Mouse (Mus musculus): ENCODE results near the gene Lmx1a. TPM values are rescaled to one million over a fixed set of nuclear protein-coding genes. Genes with fewer than 3 reads are reported as not detected.
A peak's percentile ranks its signal among the peaks of the same experiment; 100 is the strongest.

The Lmx1a gene
- polyA plus RNA-seq, 1 experiment from 2014 or later, result 2.7 TPM

GRCm38 (mm10) chr1:167784067-167784466, 95.0 kb downstream of the Lmx1a start:
- H3K36me3 ChIP-seq (ENCODE audit: control insufficient read depth, insufficient read depth, low read length), result no peaks in the 10 kb centered on the region
- H3K27ac ChIP-seq (ENCODE audit: low read depth, low read length), result no peak overlapping the region
- 81% methylated on average over 2 of the region's 2 CpGs for WGBS
- no peak overlapping the region for H3K4me2 ChIP-seq
- H3K9me3 ChIP-seq (ENCODE audit: control insufficient read depth, low read length), result no peaks in the 10 kb centered on the region
- H3K4me1 ChIP-seq (replicated peaks; ENCODE audit: control insufficient read depth, insufficient read depth, low read length), result no peaks in the 10 kb centered on the region; the same call in 1 of the 2 replicates
- H3K9ac ChIP-seq (ENCODE audit: low read depth, low read length), result no peak overlapping the region
- no peak for ATAC-seq (replicated peaks; ENCODE audit: low FRiP score)
- H3K27me3 ChIP-seq (replicated peaks; ENCODE audit: control insufficient read depth, insufficient read depth, low read length), result no peaks in the 10 kb centered on the region
- DNase-seq (ENCODE audit: low spot score), result no peak
- no peak overlapping the region for H3K4me3 ChIP-seq (ENCODE audit: low read depth, low read length)

GRCm38 (mm10) chr1:167788684-167789413, 99.8 kb downstream of the Lmx1a start:
- no peaks in the 10 kb centered on the region for H3K27me3 ChIP-seq (replicated peaks; ENCODE audit: control insufficient read depth, insufficient read depth, low read length)
- ATAC-seq (replicated peaks; ENCODE audit: low FRiP score), result no peak
- WGBS, result 62% methylated on average over 12 of the region's 12 CpGs
- H3K4me3 ChIP-seq (ENCODE audit: low read depth, low read length), result no peak overlapping the region
- H3K4me2 ChIP-seq, result no peak overlapping the region
- no peak overlapping the region for H3K9ac ChIP-seq (ENCODE audit: low read depth, low read length)
- H3K27ac ChIP-seq (ENCODE audit: low read depth, low read length), result no peak overlapping the region
- DNase-seq (ENCODE audit: low spot score), result no peak
- H3K36me3 ChIP-seq (ENCODE audit: control insufficient read depth, insufficient read depth, low read length), result no peaks in the 10 kb centered on the region
- H3K9me3 ChIP-seq (ENCODE audit: control insufficient read depth, low read length), result no peaks in the 10 kb centered on the region
- no peaks in the 10 kb centered on the region; the same call in none of the 2 replicates for H3K4me1 ChIP-seq (replicated peaks; ENCODE audit: control insufficient read depth, insufficient read depth, low read length)

GRCm38 (mm10) chr1:167789448-167789847, 100.4 kb downstream of the Lmx1a start:
- Histone ChIP-seq H3K4me3 (ENCODE audit: low read depth, low read length) (no peak overlapping the region), H3K27ac (ENCODE audit: low read depth, low read length) (no peak overlapping the region), H3K4me2 (no peak overlapping the region), H3K4me1 (replicated peaks; ENCODE audit: control insufficient read depth, insufficient read depth, low read length) (no peaks in the 10 kb centered on the region; the same call in none of the 2 replicates), H3K9ac (ENCODE audit: low read depth, low read length) (no peak overlapping the region), H3K36me3 (ENCODE audit: control insufficient read depth, insufficient read depth, low read length) (no peaks in the 10 kb centered on the region), H3K27me3 (replicated peaks; ENCODE audit: control insufficient read depth, insufficient read depth, low read length) (no peaks in the 10 kb centered on the region), H3K9me3 (ENCODE audit: control insufficient read depth, low read length) (no peaks in the 10 kb centered on the region)
- 65% methylated on average over 8 of the region's 8 CpGs for WGBS
- ATAC-seq (replicated peaks; ENCODE audit: low FRiP score) (no peak), DNase-seq (ENCODE audit: low spot score) (no peak)

GRCm38 (mm10) chr1:167790688-167791087, 101.7 kb downstream of the Lmx1a start:
- DNase-seq (ENCODE audit: low spot score), result no peak
- 60% methylated on average over 3 of the region's 3 CpGs for WGBS
- Histone ChIP-seq H3K4me3 (ENCODE audit: low read depth, low read length) (no peak overlapping the region), H3K27ac (ENCODE audit: low read depth, low read length) (no peak overlapping the region), H3K4me2 (no peak overlapping the region), H3K9ac (ENCODE audit: low read depth, low read length) (no peak overlapping the region), H3K9me3 (ENCODE audit: control insufficient read depth, low read length) (no peaks in the 10 kb centered on the region), H3K27me3 (replicated peaks; ENCODE audit: control insufficient read depth, insufficient read depth, low read length) (no peaks in the 10 kb centered on the region), H3K36me3 (ENCODE audit: control insufficient read depth, insufficient read depth, low read length) (no peaks in the 10 kb centered on the region), H3K4me1 (replicated peaks; ENCODE audit: control insufficient read depth, insufficient read depth, low read length) (no peaks in the 10 kb centered on the region; the same call in none of the 2 replicates)
- ATAC-seq (replicated peaks; ENCODE audit: low FRiP score), result no peak

GRCm38 (mm10) chr1:167791221-167791620, 102.2 kb downstream of the Lmx1a start:
- no peak overlapping the region for H3K9ac ChIP-seq (ENCODE audit: low read depth, low read length)
- no peak overlapping the region for H3K4me3 ChIP-seq (ENCODE audit: low read depth, low read length)
- ATAC-seq (replicated peaks; ENCODE audit: low FRiP score) (no peak; the same call in 1 of the 2 replicates), DNase-seq (ENCODE audit: low spot score) (no peak)
- H3K4me1 ChIP-seq (replicated peaks; ENCODE audit: control insufficient read depth, insufficient read depth, low read length), result no peaks in the 10 kb centered on the region; the same call in none of the 2 replicates
- WGBS, result 61% methylated on average over 11 of the region's 11 CpGs
- H3K36me3 ChIP-seq (ENCODE audit: control insufficient read depth, insufficient read depth, low read length), result no peaks in the 10 kb centered on the region
- H3K9me3 ChIP-seq (ENCODE audit: control insufficient read depth, low read length), result no peaks in the 10 kb centered on the region
- H3K4me2 ChIP-seq, result no peak overlapping the region
- no peak overlapping the region for H3K27ac ChIP-seq (ENCODE audit: low read depth, low read length)
- no peaks in the 10 kb centered on the region for H3K27me3 ChIP-seq (replicated peaks; ENCODE audit: control insufficient read depth, insufficient read depth, low read length)

- H3K9ac ChIP-seq (ENCODE audit: low read depth, low read length), result no peak overlapping the region
- H3K4me2 ChIP-seq, result no peak overlapping the region
- H3K27ac ChIP-seq (ENCODE audit: low read depth, low read length), result no peak overlapping the region
- H3K27me3 ChIP-seq (replicated peaks; ENCODE audit: control insufficient read depth, insufficient read depth, low read length), result peaks cover 51% of the 10 kb centered on the region
- H3K4me1 ChIP-seq (replicated peaks; ENCODE audit: control insufficient read depth, insufficient read depth, low read length), result no peaks in the 10 kb centered on the region
- no peak overlapping the region for H3K4me3 ChIP-seq (ENCODE audit: low read depth, low read length)
- 39% methylated on average over 4 of the region's 4 CpGs for WGBS
- no peaks in the 10 kb centered on the region for H3K9me3 ChIP-seq (ENCODE audit: control insufficient read depth, low read length)
- H3K36me3 ChIP-seq (ENCODE audit: control insufficient read depth, insufficient read depth, low read length), result no peaks in the 10 kb centered on the region
- no peak for DNase-seq (ENCODE audit: low spot score)
- no peak for ATAC-seq (replicated peaks; ENCODE audit: low FRiP score)
Measured at GRCm38 (mm10) chr1:167801923-167802322, 112.9 kb downstream of the Lmx1a start.

GRCm38 (mm10) chr1:167802510-167803271, 113.7 kb downstream of the Lmx1a start:
- H3K4me2 ChIP-seq, result peak overlapping the region; percentile 76
- no peak overlapping the region for H3K27ac ChIP-seq (ENCODE audit: low read depth, low read length)
- no peaks in the 10 kb centered on the region for H3K4me1 ChIP-seq (replicated peaks; ENCODE audit: control insufficient read depth, insufficient read depth, low read length)
- no peaks in the 10 kb centered on the region for H3K36me3 ChIP-seq (ENCODE audit: control insufficient read depth, insufficient read depth, low read length)
- WGBS, result 1% methylated on average over 56 of the region's 59 CpGs
- ATAC-seq (replicated peaks; ENCODE audit: low FRiP score) (no peak), DNase-seq (ENCODE audit: low spot score) (no peak)
- H3K4me3 ChIP-seq (ENCODE audit: low read depth, low read length), result peak overlapping the region; percentile 44
- peaks cover 51% of the 10 kb centered on the region for H3K27me3 ChIP-seq (replicated peaks; ENCODE audit: control insufficient read depth, insufficient read depth, low read length)
- no peak overlapping the region for H3K9ac ChIP-seq (ENCODE audit: low read depth, low read length)
- H3K9me3 ChIP-seq (ENCODE audit: control insufficient read depth, low read length), result no peaks in the 10 kb centered on the region

- WGBS, result 12% methylated on average over 10 of the region's 10 CpGs
- no peak overlapping the region for H3K27ac ChIP-seq (ENCODE audit: low read depth, low read length)
- ATAC-seq (replicated peaks; ENCODE audit: low FRiP score), result no peak
- DNase-seq (ENCODE audit: low spot score), result no peak
- no peaks in the 10 kb centered on the region for H3K9me3 ChIP-seq (ENCODE audit: control insufficient read depth, low read length)
- no peaks in the 10 kb centered on the region for H3K36me3 ChIP-seq (ENCODE audit: control insufficient read depth, insufficient read depth, low read length)
- H3K27me3 ChIP-seq (replicated peaks; ENCODE audit: control insufficient read depth, insufficient read depth, low read length), result peaks cover 51% of the 10 kb centered on the region
- no peaks in the 10 kb centered on the region for H3K4me1 ChIP-seq (replicated peaks; ENCODE audit: control insufficient read depth, insufficient read depth, low read length)
- peak overlapping the region; percentile 76 for H3K4me2 ChIP-seq
- no peak overlapping the region for H3K9ac ChIP-seq (ENCODE audit: low read depth, low read length)
- H3K4me3 ChIP-seq (ENCODE audit: low read depth, low read length), result peak overlapping the region; percentile 44
Measured at GRCm38 (mm10) chr1:167803351-167803981, 114.4 kb downstream of the Lmx1a start.

Measured in liver, embryonic 11.5 days (tissue).